Mouse (Mus musculus): ENCODE results near the gene Zfp536.

Zfp536 gene

GRCm38 (mm10) chr7:37484946-37485345 is 288.5 kb downstream of the Zfp536 start:
- no peak for ATAC-seq (ENCODE audit: insufficient number of reproducible peaks, low FRiP score, low TSS enrichment)

- ATAC-seq (ENCODE audit: insufficient number of reproducible peaks, low FRiP score, low TSS enrichment) = no peak
These were observed 290.9 kb downstream of the Zfp536 start for GRCm38 (mm10) chr7:37482564-37482963.

GRCm38 (mm10) chr7:37481165-37481564 is 292.3 kb downstream of the Zfp536 start:
- no peak for ATAC-seq (ENCODE audit: insufficient number of reproducible peaks, low FRiP score, low TSS enrichment)

GRCm38 (mm10) chr7:37477309-37477708 is 296.1 kb downstream of the Zfp536 start:
- no peak for ATAC-seq (ENCODE audit: insufficient number of reproducible peaks, low FRiP score, low TSS enrichment)

- no peak for ATAC-seq (ENCODE audit: insufficient number of reproducible peaks, low FRiP score, low TSS enrichment)
These were observed 298.0 kb downstream of the Zfp536 start for GRCm38 (mm10) chr7:37475485-37475884.

- ATAC-seq (ENCODE audit: insufficient number of reproducible peaks, low FRiP score, low TSS enrichment) = no peak
These were observed 299.2 kb downstream of the Zfp536 start for GRCm38 (mm10) chr7:37474284-37474683.

GRCm38 (mm10) chr7:37473311-37474084 is 299.9 kb downstream of the Zfp536 start:
- no peak for ATAC-seq (ENCODE audit: insufficient number of reproducible peaks, low FRiP score, low TSS enrichment)

- no peak for ATAC-seq (ENCODE audit: insufficient number of reproducible peaks, low FRiP score, low TSS enrichment)
These were observed 301.7 kb downstream of the Zfp536 start for GRCm38 (mm10) chr7:37471726-37472125.

GRCm38 (mm10) chr7:37466477-37467243 is 306.8 kb downstream of the Zfp536 start:
- no peak for ATAC-seq (ENCODE audit: insufficient number of reproducible peaks, low FRiP score, low TSS enrichment)

- ATAC-seq (ENCODE audit: insufficient number of reproducible peaks, low FRiP score, low TSS enrichment) = no peak
These were observed 309.2 kb downstream of the Zfp536 start for GRCm38 (mm10) chr7:37464186-37464721.

- ATAC-seq (ENCODE audit: insufficient number of reproducible peaks, low FRiP score, low TSS enrichment) = no peak
These were observed 325.9 kb downstream of the Zfp536 start for GRCm38 (mm10) chr7:37447523-37447922.

- ATAC-seq (ENCODE audit: insufficient number of reproducible peaks, low FRiP score, low TSS enrichment) = no peak
These were observed 333.5 kb downstream of the Zfp536 start for GRCm38 (mm10) chr7:37439912-37440311.

- no peak for ATAC-seq (ENCODE audit: insufficient number of reproducible peaks, low FRiP score, low TSS enrichment)
These were observed 334.2 kb downstream of the Zfp536 start for GRCm38 (mm10) chr7:37439117-37439844.

- ATAC-seq (ENCODE audit: insufficient number of reproducible peaks, low FRiP score, low TSS enrichment) = no peak
These were observed 335.6 kb downstream of the Zfp536 start for GRCm38 (mm10) chr7:37437887-37438286.

GRCm38 (mm10) chr7:37433156-37433555 is 340.3 kb downstream of the Zfp536 start:
- ATAC-seq (ENCODE audit: insufficient number of reproducible peaks, low FRiP score, low TSS enrichment) = no peak

- ATAC-seq (ENCODE audit: insufficient number of reproducible peaks, low FRiP score, low TSS enrichment) = no peak
These were observed 342.0 kb downstream of the Zfp536 start for GRCm38 (mm10) chr7:37431471-37431870.

- no peak for ATAC-seq (ENCODE audit: insufficient number of reproducible peaks, low FRiP score, low TSS enrichment)
These were observed 347.4 kb downstream of the Zfp536 start for GRCm38 (mm10) chr7:37426061-37426460.

GRCm38 (mm10) chr7:37422966-37423365 is 350.5 kb downstream of the Zfp536 start:
- no peak for ATAC-seq (ENCODE audit: insufficient number of reproducible peaks, low FRiP score, low TSS enrichment)
